Mouse (Mus musculus) retina, postnatal 7 days (tissue): ENCODE results near the gene Tmem95.
A peak's percentile ranks its signal among the peaks of the same experiment; 100 is the strongest.
"Not testable (repeated sequence)": the region's sequence is repeated elsewhere in the genome, so short reads cannot be mapped to it uniquely, and the experiment has no call there.

Experiments
- DNase-seq: peaks from one replicate; pipeline ENCODE4 v3.0.0-alpha.2; 2012; ENCODE audit warnings: low read depth, low spot score

Gene Tmem95

DNA sequence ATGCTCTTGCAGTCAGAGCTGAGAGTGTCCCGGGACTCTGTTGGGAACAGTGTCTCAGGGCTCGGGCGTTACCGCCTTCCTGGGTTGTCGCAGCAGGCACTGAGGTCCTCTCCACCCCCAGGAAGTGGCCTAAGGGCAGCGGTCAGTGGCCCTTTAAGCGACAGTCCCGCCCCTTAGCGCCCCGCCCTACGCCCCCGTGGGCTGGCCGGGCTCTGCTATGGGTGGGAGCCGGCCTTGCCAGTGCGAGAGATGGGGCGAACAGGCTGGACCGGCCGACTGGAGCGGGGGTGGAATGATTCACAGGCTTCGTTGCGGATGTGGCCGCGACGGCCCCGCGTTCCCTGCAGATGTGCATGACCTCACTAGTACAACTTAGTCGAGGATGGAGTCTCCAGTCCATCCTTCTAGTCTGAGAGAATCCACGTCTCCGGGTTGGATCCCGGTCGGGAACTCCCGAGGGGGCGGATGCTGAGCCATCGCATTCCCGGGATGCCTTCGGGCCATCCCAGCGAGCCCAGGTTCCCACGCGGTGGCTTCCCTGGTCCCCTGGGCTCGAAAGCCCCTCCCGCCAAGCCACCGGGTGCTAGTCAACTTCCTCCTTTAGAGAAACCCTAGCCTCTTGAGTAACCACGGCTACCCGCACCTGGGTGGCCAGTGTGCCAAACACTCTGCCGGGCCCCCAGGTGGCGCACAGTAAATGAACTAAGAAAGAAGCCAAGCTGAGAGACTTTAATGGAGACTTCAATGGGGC lies 3.2 kb upstream of the Tmem95 start, which contains the start of gene Kctd11:
TSS of gene Kctd11 (minus strand) at position 554 of the 751 bp plus-strand sequence.
- peak; percentile 59 for DNase-seq

- DNase-seq: peak; percentile 53
Observed at GRCm38 (mm10) chr11:69880506-69880852, 2.7 kb upstream of the Tmem95 start.

- no peak for DNase-seq
Observed at GRCm38 (mm10) chr11:69879711-69880110, 1.9 kb upstream of the Tmem95 start.

GRCm38 (mm10) chr11:69878952-69879351 lies 1.1 kb upstream of the Tmem95 start:
- no peak for DNase-seq

DNA sequence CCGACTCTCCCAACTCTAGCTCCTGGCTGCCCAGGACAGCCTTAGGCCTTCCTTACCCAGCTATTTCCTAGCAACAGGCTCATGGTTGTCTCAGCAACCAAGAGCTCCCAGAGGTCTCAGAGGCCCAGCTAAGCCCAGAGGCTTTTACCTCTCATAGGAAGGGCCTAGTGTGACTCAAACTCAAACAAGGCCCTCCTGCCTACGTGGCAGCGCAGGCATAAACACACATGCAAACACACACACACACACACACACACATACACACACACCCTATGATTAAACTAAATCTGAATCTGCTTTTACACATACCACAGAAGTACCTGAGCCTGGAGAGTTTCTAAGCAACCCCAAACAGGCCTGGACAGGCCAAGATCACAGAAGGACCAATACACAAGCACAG lies 581 bp upstream of the Tmem95 start:
- DNase-seq: no peak

DNA sequence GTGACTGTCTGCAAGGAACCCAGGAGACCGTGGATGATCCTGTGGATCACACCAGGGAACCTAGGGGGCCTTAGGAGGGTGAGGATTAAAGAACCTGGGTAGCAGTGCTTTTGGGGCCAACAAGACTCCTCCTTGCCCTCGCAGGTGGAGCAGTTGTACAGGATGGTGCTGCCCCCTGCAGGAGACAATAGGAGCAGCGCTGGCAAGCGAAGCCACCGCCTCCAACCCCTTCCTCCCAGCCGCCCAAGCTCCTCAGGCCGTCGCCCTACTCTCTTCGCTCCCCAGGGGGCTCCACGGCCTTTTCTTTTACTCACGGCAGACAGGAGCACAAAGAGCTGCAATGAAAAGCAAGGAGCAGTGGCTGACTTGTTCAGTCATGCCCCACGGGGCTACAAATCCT lies 951 bp downstream of the Tmem95 start:
- DNase-seq: peak; percentile 78

DNA sequence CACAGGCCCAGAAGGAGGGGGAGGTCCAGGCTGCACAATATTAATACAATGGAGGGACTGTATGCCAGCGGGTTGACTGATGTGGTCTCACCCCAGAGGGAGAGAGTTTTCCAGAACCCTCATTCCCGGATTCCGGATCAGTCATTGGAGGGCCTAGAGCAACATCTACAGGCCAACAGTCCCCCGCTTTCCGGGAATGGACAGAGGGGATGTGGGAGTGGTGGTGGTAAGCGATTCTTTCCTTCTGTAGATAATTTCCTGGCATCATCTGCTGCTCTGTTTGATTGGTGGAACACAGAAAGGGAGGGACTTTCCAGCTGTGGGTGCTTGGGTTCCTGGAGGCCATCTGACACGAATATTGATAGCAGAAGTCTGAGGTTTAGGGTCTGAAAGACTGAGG lies 1.6 kb downstream of the Tmem95 start:
- DNase-seq: no peak

GRCm38 (mm10) chr11:69872451-69872850 lies 5.4 kb downstream of the Tmem95 start:
- no peak for DNase-seq

DNA sequence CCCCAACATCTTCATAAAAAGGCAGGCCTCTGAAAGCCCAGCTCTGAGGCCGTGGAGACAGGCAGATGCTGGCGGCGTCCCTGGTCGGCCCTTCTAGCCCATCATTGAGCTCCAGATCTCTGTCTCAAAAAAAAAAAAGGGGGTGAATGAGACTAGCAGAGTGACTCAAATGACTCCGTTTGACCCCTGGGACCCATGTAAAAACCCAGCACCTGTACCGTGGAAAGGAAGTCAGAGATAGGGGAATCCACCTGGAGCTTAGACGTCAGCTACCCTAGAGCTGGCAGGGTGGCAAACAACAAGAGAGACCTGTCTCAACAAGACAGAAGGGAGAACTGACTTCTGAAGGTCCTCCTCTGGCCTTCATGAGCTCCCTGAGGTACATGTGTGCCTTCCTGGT lies 6.0 kb downstream of the Tmem95 start:
- DNase-seq: no peak

DNA sequence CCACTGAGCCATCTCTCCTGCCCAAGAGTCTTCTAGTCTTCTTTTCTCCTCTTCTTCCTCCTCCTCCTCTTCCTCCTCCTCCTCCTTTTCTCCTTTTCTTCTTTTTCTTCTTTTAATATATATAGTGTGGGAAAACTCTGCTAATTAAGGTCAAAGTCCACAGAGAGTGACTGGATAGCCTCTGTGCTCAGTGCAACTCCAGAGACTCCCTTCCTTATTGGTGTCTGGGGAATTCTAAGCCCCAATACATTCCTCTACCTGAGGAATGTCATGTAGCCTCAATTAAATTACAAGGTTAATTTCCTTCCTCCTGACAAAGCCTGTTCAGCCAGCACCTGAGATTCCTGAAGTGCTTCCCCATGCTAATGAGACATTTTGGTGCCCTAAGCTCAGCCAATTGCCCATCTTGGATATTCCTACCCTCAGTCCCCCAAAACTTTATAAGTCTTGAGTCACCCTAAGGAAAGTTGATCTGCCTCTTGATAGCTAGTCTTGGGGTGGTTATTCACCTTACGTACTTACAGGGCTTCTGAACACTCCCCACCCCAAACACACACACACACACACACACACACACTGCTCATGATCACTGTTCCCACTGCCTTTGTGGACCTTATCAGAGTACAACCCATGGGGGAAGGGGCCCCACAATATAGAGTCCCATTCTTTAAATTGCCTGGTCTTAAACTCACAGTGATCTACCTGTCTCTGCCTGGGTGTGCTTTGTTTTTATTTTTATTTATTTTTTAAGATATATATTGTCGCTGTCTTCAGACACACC lies 7.3 kb downstream of the Tmem95 start:
- no peak for DNase-seq

- no peak for DNase-seq
Observed at GRCm38 (mm10) chr11:69867335-69867734, 10.5 kb downstream of the Tmem95 start.

DNA sequence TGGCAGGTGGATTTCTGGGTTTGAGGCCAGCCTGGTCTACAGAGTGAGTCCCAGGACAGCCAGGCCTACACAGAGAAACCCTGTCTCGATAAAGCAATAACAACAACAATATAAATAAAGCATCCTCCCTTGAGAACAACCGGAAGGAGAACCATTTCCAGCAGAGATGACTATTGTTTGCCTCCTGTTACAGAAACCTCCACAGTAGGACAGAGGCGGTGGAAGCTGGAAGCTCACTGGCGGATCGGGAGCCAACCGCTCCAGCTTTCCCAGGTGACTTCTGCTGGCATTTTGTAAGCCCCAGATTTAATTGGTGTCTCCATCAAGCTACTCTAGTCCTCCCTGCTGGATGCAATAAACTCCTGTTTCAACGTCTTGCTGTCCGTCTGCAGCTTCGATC lies 12.3 kb downstream of the Tmem95 start:
- DNase-seq: no peak

DNA sequence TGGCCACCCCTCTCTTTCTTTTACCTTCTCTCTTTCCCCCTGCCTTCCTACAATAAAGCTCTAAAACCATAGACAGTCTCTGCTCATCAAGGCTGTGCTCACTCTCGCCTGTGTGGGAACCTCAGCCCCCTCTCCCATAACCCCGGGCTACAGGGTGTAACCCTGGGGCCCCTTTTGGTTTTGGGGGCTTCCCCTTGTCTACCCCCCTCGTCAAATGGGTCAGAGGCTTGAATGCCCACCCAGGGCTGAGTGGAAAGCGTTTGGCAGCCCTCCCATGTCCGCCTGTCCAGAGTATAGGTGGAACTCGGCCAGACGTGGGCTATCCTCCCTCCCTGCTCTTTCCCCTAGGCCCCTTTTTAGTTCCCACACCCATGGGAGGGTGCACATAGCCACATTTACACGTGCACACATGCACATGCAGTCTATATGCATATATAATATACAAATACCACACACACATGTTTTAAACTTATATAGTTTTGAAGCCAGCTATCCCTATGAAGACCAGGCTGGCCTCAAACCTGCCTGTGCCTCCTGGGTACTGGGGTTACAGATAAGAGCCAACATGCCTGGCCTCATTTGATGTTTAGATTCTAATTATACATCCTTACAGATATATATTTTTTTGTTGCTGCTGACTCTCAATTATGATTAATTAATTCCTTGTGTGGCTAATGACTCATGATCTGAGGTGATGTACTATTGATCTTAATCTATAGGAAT lies 13.5 kb downstream of the Tmem95 start:
- no peak for DNase-seq

- DNase-seq: not testable (repeated sequence)
Observed at GRCm38 (mm10) chr11:69863729-69864128, 14.1 kb downstream of the Tmem95 start.

GRCm38 (mm10) chr11:69858113-69858998 lies 19.5 kb downstream of the Tmem95 start, which contains the start of gene Tnk1:
Gene Tnk1, minus strand, starts transcription at chr11:69858730.
- DNase-seq: no peak

DNA sequence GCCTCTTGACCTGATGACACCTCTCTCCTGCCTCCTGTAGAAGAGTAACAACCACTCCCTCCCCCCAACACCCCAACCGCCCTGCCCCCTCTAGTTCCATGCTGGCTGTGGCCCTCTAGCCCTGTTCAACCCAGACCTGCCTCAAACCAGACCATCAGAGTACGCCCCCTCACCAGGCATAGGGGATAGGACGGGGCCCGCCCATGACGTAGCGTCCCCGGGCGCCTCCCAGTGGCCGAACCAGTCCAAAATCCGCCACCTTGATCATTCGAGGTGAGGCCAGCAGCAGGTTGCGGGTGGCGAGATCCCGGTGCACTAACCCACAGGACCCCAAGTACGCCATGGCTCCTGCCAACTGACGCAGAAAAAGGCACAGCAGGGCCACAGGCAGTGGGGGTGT lies 22.5 kb downstream of the Tmem95 start:
- no peak for DNase-seq

DNA sequence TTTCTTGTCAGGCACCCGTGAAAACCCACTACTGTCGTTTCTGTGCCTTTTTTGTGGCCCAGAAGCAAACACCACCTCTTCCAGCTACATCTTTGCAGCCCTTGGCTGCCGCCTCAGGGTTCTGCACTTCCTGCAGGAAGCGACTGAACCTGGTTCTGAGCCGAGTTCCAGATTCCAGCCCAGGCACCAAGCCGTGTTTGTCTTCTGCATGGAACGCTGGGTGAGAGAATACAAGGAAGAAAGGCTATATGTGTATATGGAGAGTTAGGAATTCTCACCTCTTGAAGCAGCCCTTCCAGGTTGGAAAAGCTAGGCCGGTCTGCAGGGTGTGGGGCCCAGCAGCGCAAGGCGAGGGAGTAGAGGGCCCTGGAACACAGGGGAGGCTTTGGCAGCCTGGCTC lies 23.1 kb downstream of the Tmem95 start:
- DNase-seq: no peak

- no peak for DNase-seq
Observed at GRCm38 (mm10) chr11:69853994-69854393, 23.8 kb downstream of the Tmem95 start.

DNA sequence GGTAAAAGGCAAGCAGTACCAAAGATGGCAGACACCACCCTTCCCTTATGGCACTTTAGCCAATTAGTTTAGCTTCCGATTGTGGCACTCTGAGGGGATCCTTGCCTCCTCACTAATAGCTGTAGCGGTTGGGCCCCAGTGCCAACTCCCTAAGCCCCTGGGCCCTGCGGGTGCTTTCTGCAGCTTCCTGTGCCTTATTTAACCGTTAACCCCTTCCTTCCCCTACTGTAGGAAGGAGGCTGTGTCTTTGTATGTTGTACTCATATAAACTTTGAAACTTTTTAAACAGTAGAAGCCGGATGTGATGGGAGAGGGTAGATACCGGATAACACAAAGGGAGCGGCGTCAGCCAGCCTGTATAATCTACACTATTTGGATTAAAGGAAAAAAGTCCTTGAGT lies 27.1 kb downstream of the Tmem95 start:
- no peak for DNase-seq

- no peak for DNase-seq
Observed at GRCm38 (mm10) chr11:69849884-69850283, 27.9 kb downstream of the Tmem95 start.

GRCm38 (mm10) chr11:69849128-69849527 lies 28.7 kb downstream of the Tmem95 start:
- no peak for DNase-seq
